Mouse (Mus musculus) adipocyte (in vitro differentiated cells): ENCODE measurements around the gene P4ha1.
"Not testable (repeated sequence)": the region's sequence is repeated elsewhere in the genome, so short reads cannot be mapped to it uniquely, and the experiment has no call there.

Source experiments
- DNase-seq: peaks from one replicate; pipeline ENCODE4 v3.0.0-alpha.2; 2016; ENCODE audit warnings: low spot score

Gene P4ha1

GRCm38 (mm10) chr10:59369426-59369825, 46.3 kb downstream of the P4ha1 start:
- DNase-seq = no peak

DNA sequence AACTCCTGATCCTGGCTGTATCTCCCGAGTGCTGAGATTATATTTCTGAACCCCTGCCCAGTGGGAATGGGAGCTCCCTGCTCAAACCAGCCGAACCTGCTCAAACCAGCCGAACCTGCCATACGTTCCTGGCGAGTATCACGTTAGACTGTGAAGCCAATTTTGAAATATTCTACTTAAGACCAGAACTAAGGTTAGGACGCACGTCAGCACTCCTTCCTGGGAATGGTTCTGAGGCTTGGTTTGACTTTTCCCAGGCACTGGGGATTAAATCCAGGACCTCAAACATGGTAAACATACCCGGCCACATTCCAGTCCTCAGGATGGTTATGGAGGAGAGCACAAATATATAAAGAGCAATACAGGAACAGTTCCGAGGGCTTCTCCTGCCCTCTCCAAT, 54.8 kb downstream of the P4ha1 start:
- no peak for DNase-seq

DNA sequence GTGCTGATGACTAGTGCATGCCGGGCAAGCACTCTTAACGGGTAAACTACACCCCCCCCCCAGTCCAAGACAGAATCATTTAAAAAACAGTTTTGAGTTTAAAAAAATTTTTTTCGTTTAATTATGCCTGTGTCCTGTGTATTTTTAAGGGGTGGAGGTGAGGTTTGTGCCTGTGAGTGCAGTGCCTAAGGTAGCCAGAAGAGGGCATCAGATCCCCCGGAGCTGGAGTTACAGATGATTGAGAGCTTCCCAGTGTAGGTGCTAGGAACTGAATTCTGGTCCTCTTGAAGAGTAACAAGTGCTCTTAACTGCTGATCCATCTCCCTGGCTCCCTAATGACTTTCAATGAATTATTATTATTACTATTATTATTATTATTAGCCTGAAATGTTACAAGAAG, 55.6 kb downstream of the P4ha1 start:
- no peak for DNase-seq

DNA sequence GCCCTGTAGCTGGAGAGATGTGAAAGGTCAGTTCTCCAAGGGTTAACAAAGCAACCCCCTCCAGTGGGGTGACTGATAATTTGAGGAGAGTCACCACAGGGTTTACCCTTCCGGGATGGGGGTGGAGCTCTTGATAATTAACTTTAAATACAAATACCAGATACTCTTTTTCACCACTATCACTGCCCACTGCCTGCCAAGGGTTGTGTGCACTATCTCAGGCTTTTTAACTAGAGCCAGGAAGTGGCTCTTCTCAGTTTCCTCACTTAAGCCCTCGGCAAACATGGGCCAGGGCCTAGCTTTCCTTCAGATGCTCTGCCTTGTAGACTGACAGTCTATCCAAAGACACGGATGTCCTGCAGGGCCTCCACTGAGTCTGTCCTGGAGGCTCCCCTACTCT, 56.8 kb downstream of the P4ha1 start:
- DNase-seq = no peak

DNA sequence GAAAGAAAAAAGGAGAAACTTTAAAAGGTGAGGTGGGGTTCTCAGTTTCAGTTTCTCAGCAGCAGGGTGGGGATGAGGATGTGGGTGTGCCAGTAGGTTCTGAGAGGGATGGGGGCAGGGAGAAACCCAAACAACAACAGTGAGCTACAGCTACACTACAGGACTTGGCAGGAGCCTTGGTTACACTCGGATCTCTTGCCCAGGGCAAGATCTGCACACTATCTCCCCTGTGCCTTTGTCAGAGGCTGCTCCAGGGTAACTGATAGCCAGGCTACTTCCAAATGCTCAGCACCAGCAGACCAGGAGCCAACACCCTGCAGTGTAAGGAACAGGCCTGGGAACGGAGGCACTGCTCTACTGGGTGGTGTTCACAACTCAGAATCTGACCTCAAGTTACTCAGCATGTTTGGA, 57.3 kb downstream of the P4ha1 start:
- no peak for DNase-seq

DNA sequence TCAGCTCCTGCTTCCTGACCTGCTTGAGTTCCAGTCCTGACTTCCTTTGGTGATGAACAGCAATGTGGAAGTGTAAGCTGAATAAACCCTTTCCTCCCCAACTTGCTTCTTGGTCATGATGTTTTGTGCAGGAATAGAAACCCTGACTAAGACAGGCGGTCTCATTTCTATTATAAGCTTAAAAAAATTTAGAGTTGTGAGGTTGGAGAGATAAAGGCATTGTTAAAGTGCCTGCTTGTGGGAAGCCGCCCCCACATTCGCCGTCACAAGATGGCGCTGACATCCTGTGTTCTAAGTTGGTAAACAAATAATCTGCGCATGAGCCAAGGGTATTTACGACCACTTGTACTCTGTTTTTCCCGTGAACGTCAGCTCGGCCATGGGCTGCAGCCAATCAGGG, 58.5 kb downstream of the P4ha1 start:
- DNase-seq = peak; percentile 31

DNA sequence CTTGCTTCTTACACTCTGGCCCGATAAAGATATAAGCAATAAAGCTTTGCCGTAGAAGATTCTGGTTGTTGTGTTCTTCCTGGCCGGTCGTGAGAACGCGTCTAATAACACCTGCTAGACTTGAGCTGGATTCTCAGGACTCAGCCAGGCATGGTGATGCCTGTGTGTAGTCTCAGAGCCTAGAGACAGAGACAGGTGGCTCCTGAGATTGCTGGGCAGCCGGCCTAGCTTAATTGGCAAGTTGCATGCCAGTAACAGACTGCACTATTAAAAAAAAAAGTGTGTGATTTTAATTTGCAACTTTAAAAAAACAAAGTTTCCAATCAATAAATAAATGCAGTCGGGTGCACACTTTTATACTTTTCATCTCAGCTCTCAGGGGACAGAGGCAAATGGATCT, 63.9 kb downstream of the P4ha1 start:
- no peak for DNase-seq

- DNase-seq = no peak
Observed at GRCm38 (mm10) chr10:59389652-59390051, 66.6 kb downstream of the P4ha1 start.

GRCm38 (mm10) chr10:59391907-59392306, 68.8 kb downstream of the P4ha1 start:
- DNase-seq = no peak

DNA sequence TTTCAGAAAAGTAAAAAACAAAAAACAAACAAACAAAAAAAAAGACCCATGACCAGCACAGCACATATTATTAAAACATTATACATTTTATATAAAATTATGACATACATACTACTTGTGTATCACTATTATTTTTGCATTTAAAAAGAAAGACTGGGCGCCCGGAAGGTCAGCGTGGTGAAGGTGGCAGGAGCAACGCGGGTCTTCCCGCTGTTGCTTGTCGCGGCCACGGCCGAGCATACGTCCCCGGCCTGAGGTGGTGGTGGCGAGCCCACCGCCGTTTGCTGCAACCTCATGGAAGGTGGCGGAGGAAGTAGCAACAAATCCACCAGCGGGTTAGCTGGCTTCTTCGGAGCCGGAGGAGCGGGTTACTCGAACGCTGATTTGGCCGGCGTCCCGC, 72.4 kb downstream of the P4ha1 start, which contains the start of gene Gm10273:
Gene Gm10273, plus strand, starts transcription at position 172 of the 400 bp plus-strand sequence.
- not testable (repeated sequence) for DNase-seq

- no peak for DNase-seq
Observed at GRCm38 (mm10) chr10:59402899-59403792, 80.0 kb downstream of the P4ha1 start, which contains the start of gene Pla2g12b. Pla2g12b (plus strand) TSS chr10:59403660.

DNA sequence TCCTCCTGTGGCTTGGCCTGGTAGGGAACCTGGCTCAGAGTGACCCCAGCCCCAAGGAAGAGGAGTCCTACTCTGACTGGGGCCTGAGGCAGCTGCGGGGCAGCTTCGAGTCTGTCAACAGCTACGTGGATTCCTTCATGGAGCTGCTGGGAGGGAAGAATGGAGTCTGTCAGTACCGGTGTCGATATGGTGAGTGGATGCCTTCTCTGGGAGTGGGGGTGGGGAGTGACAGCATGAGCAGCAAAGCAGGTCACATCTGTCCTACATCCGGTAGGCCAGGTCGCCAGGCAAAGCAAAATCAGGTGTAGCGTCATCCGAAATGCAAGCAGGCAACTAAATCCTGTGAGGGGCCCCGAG, 80.7 kb downstream of the P4ha1 start:
- DNase-seq = no peak

GRCm38 (mm10) chr10:59408499-59408898, 85.4 kb downstream of the P4ha1 start:
- no peak for DNase-seq

- DNase-seq = no peak
Observed at GRCm38 (mm10) chr10:59410264-59410663, 87.2 kb downstream of the P4ha1 start.

DNA sequence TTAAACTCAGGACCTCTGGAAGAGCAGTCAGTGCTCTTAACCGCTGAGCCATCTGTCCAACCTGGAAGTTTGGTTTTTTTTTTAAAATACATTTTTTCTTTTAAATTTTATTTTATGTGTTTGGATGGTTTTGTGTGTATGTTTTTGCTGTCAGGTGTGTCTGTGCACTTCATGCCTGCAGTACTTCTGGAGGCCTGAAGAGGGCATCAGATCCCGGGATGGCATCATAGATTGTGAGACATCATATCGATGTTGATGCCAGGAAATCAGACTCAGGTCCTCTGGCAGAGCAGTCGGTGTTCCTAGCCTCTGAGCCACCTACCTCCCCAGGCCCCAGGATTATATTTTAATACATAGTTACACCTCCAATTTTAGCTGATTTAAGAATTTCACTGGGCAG, 90.6 kb downstream of the P4ha1 start:
- no peak for DNase-seq

- DNase-seq = no peak
Observed at GRCm38 (mm10) chr10:59416623-59417022, 93.5 kb downstream of the P4ha1 start.

- DNase-seq = no peak
Observed at GRCm38 (mm10) chr10:59419516-59419915, 96.4 kb downstream of the P4ha1 start.
